Mouse (Mus musculus) Patski (cell line): ENCODE results near the gene Ube2u. TPM values are rescaled to one million over a fixed set of nuclear protein-coding genes. Genes with fewer than 3 reads are reported as not detected.

Experiments used
- ATAC-seq: fragments of 100-300 bp; one replicate; pipeline ENCODE4 v1.8.0; 2021
- CTCF ChIA-PET: fragments of 350-600 bp; sonication (Branson Sonifier 250); formaldehyde crosslinking; loops from one replicate; lab custom pipeline; 2022; ENCODE audit warnings: inconsistent platforms; lab: Charles Lee
- POLR2A ChIA-PET: fragments of 350-600 bp; sonication (Branson Sonifier 250); formaldehyde crosslinking; loops from one replicate; lab custom pipeline; 2022; ENCODE audit warnings: antibody characterized with exemption, inconsistent platforms; lab: Charles Lee
- DNase-seq: peaks from one replicate; pipeline ENCODE4 v3.0.0-alpha.2; 2011; ENCODE audit warnings: low read depth, low spot score
- H3K27me3 ChIP-seq: fragments of 371-371 bp; one replicate; pipeline ENCODE4 v1.5.1; 2021
- CTCF ChIP-seq: fragments of 100-300 bp; IDR thresholded peaks from one replicate; pipeline ENCODE4 v1.5.1; 2021
- in situ Hi-C: fragments of 300-500 bp; cut with MboI; formaldehyde crosslinking; loops from 3 replicates; pipeline ENCODE4 v1.11.1; 2018; ENCODE audit warnings: low pct_unique_long_range_greater_than_20kb, mixed read lengths
- polyA plus RNA-seq: library from polyadenylated mRNA; unstranded; gene quantifications from one replicate; pipeline ENCODE4 v1.2.3, GENCODE M21; 2021

Gene Ube2u
- polyA plus RNA-seq, 1 experiment from 2014 or later = not detected

DNA sequence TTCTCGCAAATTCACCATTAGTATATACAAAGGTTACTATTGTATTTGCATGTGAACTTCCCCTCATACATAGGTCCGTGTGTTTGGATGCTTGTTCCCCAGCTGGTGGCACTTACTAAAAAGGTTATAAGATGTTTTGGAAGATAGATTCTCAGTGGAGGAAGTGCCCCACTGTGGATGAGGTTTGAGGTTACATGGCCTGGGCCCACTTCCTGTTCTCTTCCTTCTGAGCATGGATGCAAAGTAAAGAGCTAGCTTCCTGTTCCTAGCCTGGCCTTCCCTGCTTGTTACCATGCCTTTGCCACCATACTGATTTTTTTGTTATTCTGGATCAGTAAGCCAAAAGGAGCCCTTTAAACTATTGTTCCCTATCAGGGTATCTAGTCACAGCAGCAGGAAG lies 24.7 kb downstream of the Ube2u start:
- ChIA-PET CTCF (no interaction called here), POLR2A (no interaction called here)
- no peak for TF ChIP-seq CTCF
- ATAC-seq (no peak), DNase-seq (no peak)
- H3K27me3 ChIP-seq = no peaks in the 10 kb centered on the region
- in situ Hi-C loops = no loop called here

- H3K27me3 ChIP-seq = no peaks in the 10 kb centered on the region
- ChIA-PET CTCF (no interaction called here), POLR2A (interaction anchor here (0.6 kb wide), 2 partner anchors 27 to 1100 kb away, joined by 3 read pairs; no protein-coding TSS in a partner anchor)
- ATAC-seq = peak; percentile 96
- in situ Hi-C loops = loop anchor here (10.0 kb wide), 1 partner anchor 423 kb away; the partner anchor contains the start of gene Ror1
- no peak for TF ChIP-seq CTCF
- DNase-seq = no peak
Measured at GRCm38 (mm10) chr4:100517646-100518045, 39.0 kb downstream of the Ube2u start.

- DNase-seq = no peak
Measured at GRCm38 (mm10) chr4:100522534-100522933, 43.9 kb downstream of the Ube2u start.

DNA sequence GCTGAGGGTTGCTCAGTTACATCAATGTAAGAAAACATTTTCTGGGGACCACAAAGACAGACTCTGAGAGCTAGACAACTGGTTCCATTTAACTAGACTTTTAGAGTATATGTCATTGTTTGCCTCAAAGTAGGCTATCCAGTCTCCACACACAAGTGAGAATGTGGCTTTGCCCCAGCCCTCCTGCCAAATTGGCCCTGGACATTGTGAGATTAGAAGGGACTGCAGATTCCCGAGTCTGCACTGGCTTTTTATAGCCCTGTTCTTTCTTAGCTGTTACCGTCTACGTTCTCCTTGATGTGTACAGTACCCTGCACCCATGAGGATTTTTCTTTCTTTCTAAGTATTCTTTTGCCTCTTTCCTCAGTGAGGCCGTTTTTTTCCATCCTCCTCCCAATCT lies 46.1 kb downstream of the Ube2u start:
- DNase-seq (no peak), ATAC-seq (no peak)
- ChIA-PET CTCF (no interaction called here), POLR2A (no interaction called here)
- H3K27me3 ChIP-seq = no peaks in the 10 kb centered on the region
- in situ Hi-C loops = no loop called here
- TF ChIP-seq CTCF = no peak

More at GRCm38 (mm10) chr4:100522534-100522933, 43.9 kb downstream of the Ube2u start:
- ATAC-seq = no peak
- in situ Hi-C loops = no loop called here
- H3K27me3 ChIP-seq = no peaks in the 10 kb centered on the region
- POLR2A ChIA-PET = no interaction called here
- TF ChIP-seq CTCF = no peak
- CTCF ChIA-PET = no interaction called here

DNA sequence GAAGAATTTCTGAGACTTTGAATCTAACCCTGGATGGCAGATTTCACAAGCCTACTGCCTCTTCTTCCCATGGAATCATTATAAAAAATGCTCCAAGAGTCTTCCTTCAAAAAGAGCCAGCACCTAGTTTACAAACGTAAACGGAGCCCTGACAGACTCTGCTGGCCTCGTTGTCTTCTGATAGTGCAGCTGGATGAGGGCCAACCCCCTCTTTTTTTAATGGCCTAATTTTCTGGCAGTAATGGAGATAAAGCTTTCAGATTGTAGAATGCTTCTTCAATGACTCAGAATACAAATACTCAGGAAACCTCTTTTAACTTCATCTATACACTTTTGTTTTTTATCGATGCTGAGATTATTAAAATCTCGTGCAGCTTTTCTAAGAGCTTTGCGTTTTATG lies 47.6 kb downstream of the Ube2u start:
- ATAC-seq = no peak
- CTCF ChIA-PET = interaction anchor here (0.9 kb wide), 1 partner anchor 498 kb away, joined by 3 read pairs; no protein-coding TSS in a partner anchor
- H3K27me3 ChIP-seq = no peaks in the 10 kb centered on the region
- no peak for TF ChIP-seq CTCF
- in situ Hi-C loops = no loop called here
- POLR2A ChIA-PET = no interaction called here
- no peak for DNase-seq

GRCm38 (mm10) chr4:100527086-100527485 lies 48.4 kb downstream of the Ube2u start:
- no peaks in the 10 kb centered on the region for H3K27me3 ChIP-seq
- ChIA-PET POLR2A (interaction anchor here (0.9 kb wide), 1 partner anchor 10 kb away, joined by 3 read pairs; no protein-coding TSS in a partner anchor), CTCF (interaction anchor here (0.9 kb wide), 1 partner anchor 498 kb away, joined by 3 read pairs; no protein-coding TSS in a partner anchor)
- no peak for ATAC-seq
- no peak for TF ChIP-seq CTCF
- in situ Hi-C loops = no loop called here
- DNase-seq = no peak

DNA sequence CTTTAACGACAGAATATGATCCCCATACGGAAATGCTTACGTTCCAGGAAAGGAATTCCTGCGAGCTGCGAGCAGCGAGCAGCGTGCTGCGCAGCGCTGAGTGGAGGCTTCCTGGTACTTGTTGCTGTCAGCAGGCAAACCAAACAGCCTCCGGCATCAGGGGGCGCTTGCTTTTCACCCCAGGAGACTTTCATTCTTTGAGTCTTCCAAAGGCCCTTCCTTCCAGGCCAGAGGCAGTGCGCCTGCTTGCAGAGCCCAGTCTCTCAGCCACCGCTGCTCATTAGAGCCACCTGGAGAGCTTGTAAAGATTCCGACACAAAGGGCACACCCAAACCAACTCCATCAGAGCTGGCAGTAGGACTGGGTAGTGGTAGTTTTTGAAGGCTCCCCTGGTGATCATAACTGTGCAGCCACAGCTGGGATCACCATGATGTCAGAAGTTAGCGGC lies 48.9 kb downstream of the Ube2u start:
- ChIA-PET POLR2A (interaction anchor here (0.9 kb wide), 1 partner anchor 10 kb away, joined by 3 read pairs; no protein-coding TSS in a partner anchor), CTCF (no interaction called here)
- no peak for DNase-seq
- TF ChIP-seq CTCF = no peak
- no peak for ATAC-seq
- in situ Hi-C loops = no loop called here
- H3K27me3 ChIP-seq = no peaks in the 10 kb centered on the region

DNA sequence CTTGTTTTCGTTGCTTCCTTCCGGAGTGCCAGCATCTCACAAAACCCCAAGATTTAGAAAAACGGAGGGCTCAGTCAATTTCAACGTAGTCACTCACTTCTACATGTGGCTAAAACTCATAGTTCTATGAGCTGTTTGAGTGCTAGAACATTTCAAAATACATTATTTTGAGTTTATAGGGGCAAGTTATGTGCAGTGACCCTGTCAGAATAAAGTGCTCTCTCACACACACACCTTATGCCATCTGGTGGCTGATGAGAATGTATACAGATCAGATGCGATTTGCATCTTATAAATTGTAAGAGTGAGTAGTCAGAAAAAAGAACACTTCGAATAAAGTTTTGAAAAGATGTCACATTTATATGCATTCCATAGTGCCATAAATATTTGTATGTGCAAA lies 55.0 kb downstream of the Ube2u start:
- in situ Hi-C loops = loop anchor here (5.0 to 10.0 kb wide), 2 partner anchors 121 to 529 kb away; no protein-coding TSS in a partner anchor
- CTCF ChIA-PET = interaction anchor here (1.2 to 4.8 kb wide), 4 partner anchors 505 to 526 kb away, joined by 6 to 21 read pairs (median 6); no protein-coding TSS in a partner anchor
- peak; percentile 55 for TF ChIP-seq CTCF
- H3K27me3 ChIP-seq = no peaks in the 10 kb centered on the region
- no peak for DNase-seq
- no peak for ATAC-seq
- POLR2A ChIA-PET = no interaction called here

DNA sequence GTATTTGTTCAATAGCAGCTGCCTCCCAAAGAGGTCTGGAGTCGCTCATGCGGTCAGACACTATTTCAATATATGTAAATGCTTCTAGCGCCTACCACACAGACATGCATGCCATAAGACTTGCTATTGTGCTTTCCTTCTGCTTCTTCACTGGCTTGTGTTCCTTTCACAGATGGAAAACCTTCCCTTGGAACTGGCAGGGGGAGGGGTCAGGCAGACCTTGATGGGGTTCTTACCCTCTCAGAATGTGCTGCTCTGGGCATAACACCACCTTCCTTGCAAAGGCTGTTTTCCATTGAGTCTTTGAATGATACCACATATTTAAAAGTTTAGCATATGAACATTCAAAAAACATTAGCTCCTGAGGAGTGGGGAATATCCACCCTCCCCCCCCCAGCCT lies 56.3 kb downstream of the Ube2u start:
- H3K27me3 ChIP-seq = no peaks in the 10 kb centered on the region
- in situ Hi-C loops = loop anchor here (5.0 to 10.0 kb wide), 2 partner anchors 123 to 530 kb away; no protein-coding TSS in a partner anchor
- ATAC-seq (no peak), DNase-seq (no peak)
- no peak for TF ChIP-seq CTCF
- POLR2A ChIA-PET = no interaction called here
- CTCF ChIA-PET = interaction anchor here (1.0 to 4.8 kb wide), 5 partner anchors 349 to 527 kb away, joined by 3 to 21 read pairs (median 6); no protein-coding TSS in a partner anchor

- peak; percentile 58 for TF ChIP-seq CTCF
- ChIA-PET CTCF (interaction anchor here (1.4 kb wide), 1 partner anchor 529 kb away, joined by 3 read pairs; no protein-coding TSS in a partner anchor), POLR2A (no interaction called here)
- no peak for ATAC-seq
- no peak for DNase-seq
- no peaks in the 10 kb centered on the region for H3K27me3 ChIP-seq
- in situ Hi-C loops = loop anchor here (10.0 kb wide), 1 partner anchor 533 kb away; no protein-coding TSS in a partner anchor
Measured at GRCm38 (mm10) chr4:100537898-100538297, 59.2 kb downstream of the Ube2u start.

GRCm38 (mm10) chr4:100539483-100539882 lies 60.8 kb downstream of the Ube2u start:
- ATAC-seq = no peak
- no peaks in the 10 kb centered on the region for H3K27me3 ChIP-seq
- CTCF ChIA-PET = no interaction called here
- DNase-seq = no peak
- no peak for TF ChIP-seq CTCF
- POLR2A ChIA-PET = no interaction called here
- in situ Hi-C loops = loop anchor here (10.0 kb wide), 1 partner anchor 535 kb away; no protein-coding TSS in a partner anchor
